Mouse (Mus musculus) cerebellum, adult 9-11 months (tissue): ENCODE data around the gene Arpp19.

Experiments used
- DNase-seq: peaks from one replicate; pipeline ENCODE4 v3.0.0; 2022

Arpp19 gene

GRCm38 (mm10) chr9:75037451-75038356 is at the start of gene Arpp19:
Gene Arpp19 (plus strand): TSS chr9:75037614.
- DNase-seq, result peak; percentile 89

GRCm38 (mm10) chr9:74988893-74989460 is 48.4 kb upstream of the Arpp19 start:
- no peak for DNase-seq

- no peak for DNase-seq
These were observed 47.4 kb upstream of the Arpp19 start for GRCm38 (mm10) chr9:74989990-74990389.

- no peak for DNase-seq
These were observed 42.7 kb upstream of the Arpp19 start for GRCm38 (mm10) chr9:74994611-74995257.

DNA sequence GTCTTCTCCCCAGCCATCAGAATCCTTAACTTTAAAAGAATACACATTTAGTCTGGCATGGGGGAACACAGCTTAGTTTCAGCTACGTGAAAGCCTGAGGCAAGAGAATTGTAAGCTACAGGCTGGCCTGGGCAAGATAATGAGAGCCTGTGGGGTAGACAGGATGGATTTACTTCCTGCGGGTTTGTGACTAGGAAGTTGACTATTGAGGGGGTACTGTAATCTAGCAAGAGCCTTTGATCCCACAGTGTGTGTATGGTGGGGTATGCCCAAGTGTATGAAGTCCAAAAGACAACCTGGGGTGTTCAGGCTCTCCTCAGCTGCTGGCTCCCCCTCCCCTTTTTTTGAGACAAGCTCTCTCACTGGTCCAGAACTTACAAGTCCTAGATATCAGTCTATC is 41.1 kb upstream of the Arpp19 start:
- DNase-seq, result no peak

DNA sequence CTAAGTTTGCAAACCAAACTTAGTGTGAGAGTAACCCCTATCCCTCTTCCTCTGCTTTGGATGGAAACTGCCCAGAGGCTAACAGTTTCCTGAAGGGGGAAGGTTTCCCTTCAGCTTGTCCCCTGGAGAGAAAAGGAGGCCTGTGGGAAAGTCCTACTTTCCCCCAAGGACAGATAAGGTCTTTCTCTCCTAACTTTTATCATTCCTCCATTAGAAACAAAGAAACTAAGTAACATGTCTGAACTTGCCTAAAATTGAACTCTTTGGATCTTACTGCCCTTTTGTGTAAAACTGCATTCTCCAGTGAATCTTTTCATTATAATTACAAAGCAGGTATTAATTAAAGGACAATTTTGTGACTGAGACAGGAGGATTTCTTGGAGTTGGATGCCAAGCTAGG is 39.4 kb upstream of the Arpp19 start:
- DNase-seq, result no peak

- DNase-seq, result no peak
These were observed 36.4 kb upstream of the Arpp19 start for GRCm38 (mm10) chr9:75001006-75001405.

- peak; percentile 65 for DNase-seq
These were observed 35.7 kb upstream of the Arpp19 start for GRCm38 (mm10) chr9:75001611-75002204.

DNA sequence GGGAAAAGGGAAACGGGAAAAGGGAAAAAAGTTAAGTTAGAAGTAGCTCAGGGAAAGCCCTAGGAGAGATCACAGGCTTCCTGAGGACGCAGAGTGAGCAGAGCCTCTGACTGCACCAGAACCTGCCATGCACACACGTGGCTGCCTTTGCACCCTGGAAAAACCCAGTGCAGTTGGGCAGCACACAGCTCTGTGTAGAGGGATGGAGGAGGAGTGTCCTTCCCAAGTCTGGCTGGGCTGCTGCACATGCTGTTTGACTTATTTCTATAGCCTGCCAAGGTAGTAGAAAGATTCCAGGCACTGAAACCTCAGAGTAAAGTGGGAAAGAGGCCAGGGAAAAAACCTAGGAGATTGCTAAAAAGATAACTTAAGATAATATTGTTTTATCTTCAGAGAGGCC is 35.2 kb upstream of the Arpp19 start:
- DNase-seq, result no peak

DNA sequence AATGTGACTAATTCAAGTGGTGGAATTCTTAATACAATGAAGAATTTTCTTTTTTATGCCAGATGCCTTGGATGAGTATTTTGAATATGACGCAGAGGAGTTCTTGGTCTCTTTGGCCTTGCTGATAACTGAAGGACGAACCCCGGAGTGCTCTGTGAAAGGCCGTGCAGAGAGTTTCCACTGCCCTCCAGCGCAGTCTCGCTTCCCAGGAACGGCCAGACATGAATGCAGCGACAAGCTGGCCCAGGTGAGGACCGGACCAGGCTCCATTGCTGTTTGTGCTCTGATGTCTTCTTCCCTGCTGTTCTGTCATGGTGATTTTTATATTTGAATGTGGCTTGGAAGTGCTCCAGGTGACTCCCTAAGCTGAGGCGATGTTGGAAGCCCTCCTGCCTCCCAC is 33.2 kb upstream of the Arpp19 start:
- DNase-seq, result no peak

DNA sequence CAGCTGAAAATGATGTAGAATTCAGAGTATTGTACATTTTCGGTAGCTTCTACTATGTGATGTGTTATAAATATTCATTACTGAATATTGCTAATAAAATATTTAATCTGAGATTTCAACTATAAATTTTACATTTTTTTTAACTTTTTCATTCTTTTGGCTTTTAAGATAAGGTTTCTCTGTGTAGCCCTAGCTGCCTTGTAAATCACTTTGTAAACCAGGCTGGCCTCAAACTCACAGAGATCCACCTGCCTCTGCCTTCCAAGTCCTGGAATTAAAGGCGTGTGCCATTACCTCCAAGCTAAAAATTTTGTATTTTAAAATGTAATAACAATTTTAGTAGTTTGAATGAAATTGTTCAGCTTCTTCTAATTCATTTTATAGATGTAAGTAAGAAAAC is 20.8 kb upstream of the Arpp19 start:
- DNase-seq, result no peak

DNA sequence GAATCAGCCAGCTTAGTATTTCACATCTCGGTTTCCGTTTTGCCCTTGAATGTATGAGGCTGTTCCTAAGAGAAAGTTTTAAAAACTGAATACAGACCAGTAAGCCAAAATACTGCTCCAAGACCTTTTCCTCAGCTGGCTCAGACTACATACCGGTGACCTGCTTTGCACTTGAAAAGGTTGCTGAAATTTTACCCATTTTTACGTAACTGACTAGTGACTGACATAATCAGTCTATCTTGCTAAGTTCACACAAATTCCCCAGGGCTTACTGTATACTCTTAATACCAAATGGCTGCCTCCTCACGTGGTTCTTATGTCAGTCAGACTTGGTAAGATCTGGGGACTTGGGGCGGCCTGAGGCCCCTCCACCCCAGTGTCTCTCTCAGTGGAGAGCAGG is 18.2 kb upstream of the Arpp19 start:
- DNase-seq, result no peak

- DNase-seq, result no peak
These were observed 17.8 kb upstream of the Arpp19 start for GRCm38 (mm10) chr9:75019592-75019991.

GRCm38 (mm10) chr9:75020561-75020960 is 16.9 kb upstream of the Arpp19 start:
- no peak for DNase-seq

- DNase-seq, result no peak
These were observed 14.9 kb upstream of the Arpp19 start for GRCm38 (mm10) chr9:75022546-75022945.

GRCm38 (mm10) chr9:75023150-75023894 is 14.1 kb upstream of the Arpp19 start:
- no peak for DNase-seq

GRCm38 (mm10) chr9:75024089-75024488 is 13.3 kb upstream of the Arpp19 start:
- no peak for DNase-seq

GRCm38 (mm10) chr9:75025689-75026088 is 11.7 kb upstream of the Arpp19 start:
- no peak for DNase-seq

- DNase-seq, result no peak
These were observed 5.0 kb upstream of the Arpp19 start for GRCm38 (mm10) chr9:75032408-75032807.

GRCm38 (mm10) chr9:75033141-75033540 is 4.3 kb upstream of the Arpp19 start:
- no peak for DNase-seq

DNA sequence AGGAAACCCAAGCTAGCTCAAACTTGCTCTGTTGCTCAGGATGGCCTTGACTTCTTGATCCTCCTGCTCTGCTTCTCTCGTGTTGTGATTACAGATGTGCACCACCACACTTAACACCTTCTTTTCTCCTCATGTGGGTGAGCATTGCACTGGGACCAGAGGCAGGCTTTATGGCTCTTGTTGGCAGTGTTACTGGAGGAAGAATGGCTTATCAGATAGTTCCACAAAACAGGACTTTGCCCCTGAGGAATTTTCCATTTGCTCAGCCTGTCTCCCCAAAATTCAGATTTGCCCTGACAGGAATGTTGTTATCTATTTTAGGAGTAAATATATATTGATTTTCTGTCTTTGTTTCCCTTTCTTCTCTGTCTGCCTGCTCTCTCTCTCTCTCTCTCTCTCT is 2.7 kb upstream of the Arpp19 start:
- no peak for DNase-seq

DNA sequence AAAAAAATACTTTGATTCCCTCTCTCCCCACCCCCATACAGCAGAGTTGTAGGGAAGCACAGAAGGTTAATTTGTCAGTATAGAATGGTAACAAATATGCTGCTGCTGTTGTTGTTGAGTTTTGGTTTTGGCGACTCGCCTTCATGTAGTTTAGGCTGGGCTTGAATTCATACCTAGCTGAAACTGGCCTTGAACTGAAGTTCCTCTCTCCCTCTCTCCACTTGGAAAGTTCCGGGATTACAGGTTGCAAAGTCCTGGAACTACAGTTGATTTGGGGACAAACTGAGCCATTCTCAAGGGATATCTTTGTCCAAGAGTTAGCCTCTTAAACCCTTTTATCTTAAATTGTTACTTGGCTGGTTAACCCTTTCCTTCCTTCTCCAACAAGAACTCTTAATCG is 1.5 kb upstream of the Arpp19 start:
- DNase-seq, result no peak

- no peak for DNase-seq
These were observed 909 bp downstream of the Arpp19 start for GRCm38 (mm10) chr9:75038357-75038688.
